Mouse (Mus musculus) adrenal gland, postnatal 36 days (tissue): Measurements from ENCODE around the gene Ccdc187. TPM values are rescaled to one million over a fixed set of nuclear protein-coding genes. Genes with fewer than 3 reads are reported as not detected.

Source experiments
- DNase-seq, 2 experiments: peaks; one replicate each; pipeline ENCODE4 v3.0.0; 2021; ENCODE audit warnings: mixed read lengths in 1 of 2
- total RNA-seq, 2 experiments: library from RNA; stranded (reverse); gene quantifications; 2 replicates each; pipeline ENCODE4 v1.2.3; 2021

Ccdc187 gene
- total RNA-seq, 2 experiments from 2014 or later, result 0.36 to 0.46 TPM

DNA sequence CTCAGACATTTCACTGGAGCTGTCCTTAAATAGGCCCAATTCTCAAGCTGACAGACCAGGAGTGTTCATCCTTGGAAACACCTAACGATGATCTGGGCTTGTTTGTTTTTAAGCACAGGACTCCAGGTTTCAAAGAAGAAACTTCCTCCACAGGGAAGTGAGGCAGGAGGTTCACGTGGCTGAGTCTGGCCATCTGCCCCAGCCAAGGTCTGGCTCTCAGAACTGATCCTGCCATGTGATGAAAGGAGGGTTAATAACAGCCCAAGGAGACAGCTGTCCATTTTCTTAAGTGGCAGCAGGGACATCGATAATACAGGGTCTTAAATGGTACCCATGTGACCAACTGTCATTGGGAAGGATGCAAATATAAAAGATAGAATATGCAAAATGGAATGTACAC lies 84.8 kb downstream of the Ccdc187 start:
- DNase-seq, result no peak

DNA sequence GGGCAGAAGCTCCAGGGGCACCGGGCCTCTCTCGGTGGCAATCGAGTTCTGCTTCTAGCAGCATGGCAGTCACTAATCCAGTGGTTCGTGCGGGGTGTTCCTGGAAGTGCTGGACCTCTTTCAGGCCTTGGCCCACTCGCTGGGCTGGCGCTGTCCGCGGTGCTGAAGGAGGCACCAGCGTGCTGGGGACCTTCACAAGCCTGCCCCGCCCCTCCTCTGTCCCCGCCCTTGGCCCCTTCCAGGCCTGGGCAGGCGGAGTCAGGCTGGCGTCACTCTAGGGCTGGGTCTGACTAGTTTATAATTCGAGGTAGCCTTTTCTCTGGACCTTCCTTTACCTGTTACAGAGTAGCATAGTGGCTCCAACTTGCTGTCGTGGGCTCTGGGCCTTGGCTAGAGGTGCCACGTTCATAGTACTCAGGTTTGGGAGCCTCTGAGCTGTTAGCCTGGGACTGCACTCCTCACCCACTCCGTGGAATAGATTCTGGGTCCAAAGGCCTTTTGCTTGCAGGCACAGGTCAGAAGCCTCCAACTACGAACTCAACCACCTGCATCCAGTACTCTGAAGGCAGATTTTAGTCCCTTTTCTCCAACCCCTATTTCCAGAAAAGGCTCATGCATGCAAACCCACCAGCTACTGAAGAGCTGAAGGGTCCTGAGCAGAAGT lies 86.1 kb downstream of the Ccdc187 start, which contains the start of gene Lhx3:
Gene Lhx3, minus strand, starts transcription at position 164 of the 664 bp plus-strand sequence.
- peak; percentile 96 to 97 for DNase-seq

DNA sequence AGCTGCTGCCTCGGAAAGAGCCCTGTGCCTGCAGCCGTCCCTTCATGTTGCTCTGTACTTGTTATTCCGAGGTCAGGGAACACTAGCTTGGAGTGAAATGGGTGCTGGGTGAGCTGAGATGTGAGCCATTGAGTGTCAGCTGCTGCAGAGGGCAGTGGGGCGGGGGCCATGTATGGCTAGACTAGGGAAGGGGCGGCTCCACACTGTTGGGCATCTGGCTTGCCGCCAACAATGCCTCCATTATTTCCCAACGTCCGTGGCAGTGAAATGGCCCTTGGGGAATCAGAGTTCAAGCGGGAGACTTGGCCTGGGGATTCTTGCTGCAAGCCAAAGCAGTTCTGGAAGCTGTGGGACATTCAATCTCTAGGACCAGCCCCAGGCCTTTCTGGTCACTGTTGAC lies 86.8 kb downstream of the Ccdc187 start:
- DNase-seq, result peak in 1 of 2 experiments; percentile 22

DNA sequence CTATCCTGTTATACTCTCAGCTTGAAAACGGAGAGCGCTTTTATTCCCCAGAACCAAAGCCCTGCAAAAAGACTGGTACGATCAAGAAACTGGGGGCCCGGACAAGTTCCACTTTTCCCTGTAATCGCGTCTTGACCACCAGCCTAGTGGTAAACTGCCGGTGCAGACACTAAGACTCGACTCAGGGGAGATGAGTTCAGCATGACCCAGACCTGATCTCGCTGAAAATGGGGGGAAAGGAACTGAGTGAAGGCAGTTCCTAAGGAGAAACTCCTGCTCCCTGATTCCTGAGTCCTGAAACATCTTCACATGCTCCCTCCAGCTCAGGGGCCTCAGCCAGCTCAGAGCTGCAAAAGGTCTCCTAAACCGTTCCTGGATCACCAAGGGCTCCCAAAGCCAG lies 88.6 kb downstream of the Ccdc187 start:
- no peak for DNase-seq

DNA sequence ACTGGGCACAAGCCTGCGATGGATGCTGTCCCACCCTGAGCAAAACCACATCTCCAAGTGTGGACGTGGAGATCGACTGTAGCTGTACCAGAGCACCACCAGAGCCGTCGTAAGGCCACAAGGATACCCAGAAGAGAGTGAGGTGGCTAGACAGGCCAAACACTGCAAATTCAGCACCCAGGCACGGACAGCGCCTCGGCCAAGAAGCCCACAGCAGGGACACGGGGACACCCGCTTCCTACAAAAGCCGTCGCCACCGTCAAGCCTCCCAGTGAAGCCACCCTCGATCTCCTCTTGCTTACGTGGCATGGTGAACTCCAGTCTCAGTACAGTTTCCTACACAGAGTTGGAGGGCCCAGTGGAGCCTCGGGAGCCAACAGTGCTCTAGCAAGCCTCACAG lies 89.2 kb downstream of the Ccdc187 start:
- peak; percentile 71 to 72 for DNase-seq

DNA sequence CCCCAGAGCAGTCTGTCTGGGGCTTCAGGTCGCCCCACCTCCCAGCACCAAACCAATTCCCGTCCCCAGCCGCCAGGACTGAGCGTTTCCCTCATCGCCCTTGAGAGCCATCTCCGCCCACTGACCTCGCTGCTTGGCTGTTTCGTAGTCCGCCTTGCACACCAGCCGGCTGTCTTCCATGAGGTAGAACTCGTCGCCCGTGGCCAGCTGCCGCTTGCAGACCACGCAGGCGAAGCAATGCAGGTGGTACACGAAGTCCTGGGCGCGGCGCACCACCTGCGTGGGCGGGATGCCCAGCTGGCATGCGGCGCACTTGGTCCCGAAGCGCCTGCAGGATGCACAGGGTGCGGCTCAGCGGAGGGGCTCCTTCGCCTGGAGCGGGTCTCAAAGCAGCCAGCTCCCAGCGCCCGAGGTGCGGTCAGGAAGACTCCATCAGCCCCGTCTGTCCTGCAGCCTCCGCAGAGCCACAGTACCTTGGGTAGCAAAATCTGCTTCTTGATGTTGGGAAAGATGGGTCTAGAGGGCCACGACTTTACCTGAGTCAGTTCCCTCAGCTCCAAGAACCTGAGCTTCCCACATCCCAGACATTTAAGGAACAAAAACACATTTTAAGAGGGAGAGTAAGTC lies 91.4 kb downstream of the Ccdc187 start:
- peak; percentile 74 to 81 for DNase-seq

DNA sequence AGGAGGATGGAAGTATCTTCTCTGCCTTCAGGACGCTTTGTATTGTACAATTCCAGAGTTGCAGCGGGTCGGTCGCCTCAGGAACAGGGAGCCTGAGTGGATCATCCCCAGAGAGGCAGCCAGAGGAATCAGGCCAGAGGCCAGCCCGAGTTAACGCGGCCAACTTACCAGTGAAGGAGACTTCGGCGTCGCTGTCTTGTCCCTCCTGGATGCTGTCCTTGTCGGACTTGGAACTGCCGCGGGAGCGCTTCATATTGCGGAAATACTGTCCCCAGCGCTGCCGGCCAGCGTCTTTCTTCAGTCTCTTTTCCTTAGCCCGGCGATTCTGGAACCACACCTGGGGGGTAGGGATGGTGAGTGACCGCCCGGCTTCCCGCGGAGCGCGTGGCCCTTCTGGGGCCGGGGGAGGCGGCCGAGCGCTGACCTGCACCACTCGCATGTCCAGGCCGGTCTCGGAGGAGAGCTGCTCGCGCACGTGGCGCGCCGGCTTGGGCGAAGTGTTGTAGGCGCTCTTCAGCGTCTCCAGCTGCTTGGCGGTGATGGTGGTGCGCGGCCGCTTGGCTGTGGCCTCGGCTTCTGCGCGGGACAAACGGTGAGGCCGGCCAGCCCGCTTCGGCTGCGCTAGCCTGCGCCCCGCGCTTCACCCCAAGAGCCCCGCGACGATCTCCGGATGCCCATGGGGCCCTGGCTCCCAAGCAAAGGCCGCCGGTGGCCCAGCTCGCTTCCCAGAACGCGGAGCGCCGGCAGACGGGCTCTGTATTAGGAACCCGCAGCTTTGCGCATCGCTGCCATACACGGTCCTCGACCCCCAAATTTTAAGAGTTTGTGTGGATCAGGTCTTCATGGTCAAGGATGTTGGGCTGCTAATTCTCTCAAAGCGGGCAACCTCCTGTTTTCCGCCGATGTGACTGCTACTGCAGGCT lies 92.2 kb downstream of the Ccdc187 start:
- peak; percentile 21 to 42 for DNase-seq

DNA sequence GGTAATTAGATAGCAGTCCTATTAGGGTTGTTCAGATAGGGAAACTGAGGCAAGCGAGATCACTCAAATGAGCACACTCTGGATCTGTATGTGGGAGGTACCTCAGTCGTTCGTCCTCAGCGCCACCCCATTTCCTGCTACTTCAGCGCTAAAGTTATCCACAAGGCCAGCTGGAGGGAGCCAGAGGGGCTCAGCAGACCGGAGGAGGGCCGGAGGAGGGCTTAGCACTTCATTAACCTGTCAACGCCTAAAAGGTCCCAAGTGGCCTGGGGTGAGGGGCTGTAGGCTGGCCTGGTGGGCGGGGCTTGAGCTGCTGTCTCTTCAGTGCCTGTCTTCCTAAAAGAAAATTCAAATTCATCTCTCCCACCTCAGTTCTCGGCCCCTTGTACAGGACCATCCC lies 95.9 kb downstream of the Ccdc187 start:
- DNase-seq, result no peak

DNA sequence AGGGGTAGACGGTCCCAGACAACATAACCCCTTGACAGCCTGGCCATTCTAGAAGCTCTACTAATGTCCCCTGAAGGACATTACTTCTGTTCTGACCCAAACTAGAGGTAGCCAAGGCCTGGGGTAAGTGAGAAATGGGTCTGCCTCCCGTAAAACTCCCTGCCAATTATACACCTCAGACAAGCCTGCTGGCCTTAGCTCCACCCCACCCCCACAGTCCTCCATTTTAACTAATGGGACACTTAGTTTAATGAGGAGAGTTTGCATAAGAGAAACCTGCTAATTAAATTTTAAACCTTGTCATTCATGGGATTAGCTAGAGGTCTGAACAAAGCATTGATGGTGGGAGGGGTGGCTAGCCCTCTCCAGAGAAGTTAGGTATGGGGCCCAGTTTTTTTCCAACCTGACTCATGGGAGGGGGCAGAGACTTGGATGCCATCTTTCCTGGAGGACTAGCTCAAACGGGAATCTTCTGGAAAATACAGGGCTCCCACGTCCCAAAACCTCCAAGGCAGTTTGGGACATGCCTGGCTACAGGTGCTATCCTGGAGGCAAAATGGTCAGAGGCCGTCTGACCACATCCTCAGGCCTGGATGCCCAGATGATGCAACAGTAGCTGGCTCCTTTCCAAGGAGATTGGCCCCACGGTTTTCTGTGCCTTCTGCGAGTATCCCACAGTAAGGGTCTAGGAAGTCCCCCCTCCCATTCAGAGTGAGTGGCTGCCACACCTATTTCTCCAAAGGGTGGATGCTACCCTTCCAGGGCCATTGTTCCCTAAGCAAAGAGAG lies 99.6 kb downstream of the Ccdc187 start:
- DNase-seq, result no peak

Other genes with a start within 250 kb of the Ccdc187 start
- gene Nacc2, start 171.3 kb downstream of the Ccdc187 start, total RNA-seq, result 10 to 100 TPM; 33.3 to 40.1 TPM
- gene Lhx3, start 86.3 kb downstream of the Ccdc187 start, total RNA-seq, result under 1 TPM in 1 of 2 experiments, not detected in 1; 0.69 TPM
- gene Qsox2, start 57.0 kb downstream of the Ccdc187 start, total RNA-seq, result 10 to 100 TPM; 20.5 to 21.0 TPM
- gene Gpsm1, start 21.0 kb upstream of the Ccdc187 start, total RNA-seq, result 10 to 100 TPM; 14.5 to 14.7 TPM
- gene Dnlz, start 57.6 kb upstream of the Ccdc187 start, total RNA-seq, result 10 to 100 TPM; 22.2 to 22.9 TPM
- 1 to 10 TPM; 1.3 to 1.9 TPM for gene Card9, start 66.4 kb upstream of the Ccdc187 start, total RNA-seq
- 10 to 100 TPM; 24.7 to 34.4 TPM for gene Snapc4, start 86.1 kb upstream of the Ccdc187 start, total RNA-seq
- gene Entr1, start 94.8 kb upstream of the Ccdc187 start, total RNA-seq, result 100 to 1,000 TPM in 1 of 2 experiments, 10 to 100 TPM in 1; 97.9 to 102 TPM
- gene Pmpca, start 94.8 kb upstream of the Ccdc187 start, total RNA-seq, result 100 to 1,000 TPM; 142 to 145 TPM
- gene Inpp5e, start 114.6 kb upstream of the Ccdc187 start, total RNA-seq, result 10 to 100 TPM; 13.2 to 19.8 TPM
- 10 to 100 TPM; 63.2 to 63.3 TPM for gene Sec16a, start 150.7 kb upstream of the Ccdc187 start, total RNA-seq
- gene Notch1, start 222.1 kb upstream of the Ccdc187 start, total RNA-seq, result 10 to 100 TPM; 17.5 to 25.5 TPM